Mouse (Mus musculus) CD4-positive, CD25-positive, alpha-beta regulatory T cell, adult 2 months (primary cell): ENCODE data around the gene Fgfr3.

Experiments
- DNase-seq: peaks from one replicate; pipeline ENCODE4 v3.0.0-alpha.2; 2012; ENCODE audit warnings: low read depth, low spot score

Fgfr3 gene

GRCm38 (mm10) chr5:33728841-33729240, 7.4 kb downstream of the Fgfr3 start:
- DNase-seq, result no peak

GRCm38 (mm10) chr5:33730516-33730915, 9.0 kb downstream of the Fgfr3 start:
- no peak for DNase-seq

GRCm38 (mm10) chr5:33731051-33731450, 9.6 kb downstream of the Fgfr3 start:
- no peak for DNase-seq

GRCm38 (mm10) chr5:33733837-33734236, 12.4 kb downstream of the Fgfr3 start:
- DNase-seq, result no peak

- DNase-seq, result no peak
Observed at GRCm38 (mm10) chr5:33735412-33736092, 14.1 kb downstream of the Fgfr3 start.

- DNase-seq, result no peak
Observed at GRCm38 (mm10) chr5:33736230-33736629, 14.8 kb downstream of the Fgfr3 start.

- DNase-seq, result peak; percentile 70
Observed at GRCm38 (mm10) chr5:33737903-33738321, 16.4 kb downstream of the Fgfr3 start.

GRCm38 (mm10) chr5:33738341-33738740, 16.9 kb downstream of the Fgfr3 start:
- DNase-seq, result no peak

GRCm38 (mm10) chr5:33740548-33740947, 19.1 kb downstream of the Fgfr3 start:
- no peak for DNase-seq

- DNase-seq, result no peak
Observed at GRCm38 (mm10) chr5:33743481-33743880, 22.0 kb downstream of the Fgfr3 start.

- no peak for DNase-seq
Observed at GRCm38 (mm10) chr5:33777195-33777594, 55.7 kb downstream of the Fgfr3 start.

- DNase-seq, result no peak
Observed at GRCm38 (mm10) chr5:33781964-33782344, 60.5 kb downstream of the Fgfr3 start.

- peak; percentile 93 for DNase-seq
Observed at GRCm38 (mm10) chr5:33782345-33782998, 61.0 kb downstream of the Fgfr3 start, which contains the start of gene Letm1. TSS of gene Letm1 (minus strand) at chr5:33782817.

GRCm38 (mm10) chr5:33782999-33783390, 61.5 kb downstream of the Fgfr3 start:
- no peak for DNase-seq
